Mouse (Mus musculus): ENCODE results near the gene Tal1.

GRCm38 (mm10) chr4:115051245-115051644, 5.0 kb upstream of the Tal1 start:
- TF ChIP-seq CTCF (conservative IDR thresholded peaks at IDR 0.05; ENCODE audit: low read length) = no peak
- no peak for TF ChIP-seq NANOG (IDR thresholded peaks at IDR 0.05; ENCODE audit: borderline replicate concordance, low read length)
